Mouse (Mus musculus): ENCODE results near the gene 6430628N08Rik. TPM values are rescaled to one million over a fixed set of nuclear protein-coding genes. Genes with fewer than 3 reads are reported as not detected.
A peak's percentile ranks its signal among the peaks of the same experiment; 100 is the strongest.

Gene 6430628N08Rik
- polyA plus RNA-seq, 1 experiment from 2014 or later, result not detected

- WGBS, result 31% methylated on average over 6 of the region's 6 CpGs
- H3K36me3 ChIP-seq (ENCODE audit: control insufficient read depth, insufficient read depth, low read length), result peaks cover 14% of the 10 kb centered on the region; the same call in 1 of the 2 replicates
These were observed 35.4 kb upstream of the 6430628N08Rik start for GRCm38 (mm10) chr4:115855100-115855499.

GRCm38 (mm10) chr4:115855609-115856008, 34.9 kb upstream of the 6430628N08Rik start:
- Histone ChIP-seq H3K36me3 (ENCODE audit: control insufficient read depth, insufficient read depth, low read length) (peaks cover 17% of the 10 kb centered on the region; the same call in 1 of the 2 replicates), H3K4me3 (ENCODE audit: low read length) (no peak overlapping the region), H3K9me3 (ENCODE audit: control insufficient read depth, low read length) (no peaks in the 10 kb centered on the region), H3K27me3 (ENCODE audit: control insufficient read depth, insufficient read depth, low read length) (no peaks in the 10 kb centered on the region), H3K4me1 (ENCODE audit: control insufficient read depth, insufficient read depth, low read length) (no peaks in the 10 kb centered on the region), H3K4me2 (replicated peaks; ENCODE audit: low read depth, low read length) (no peak overlapping the region), H3K9ac (ENCODE audit: low read depth, low read length) (no peak overlapping the region), H3K27ac (ENCODE audit: low read depth, low read length) (no peak overlapping the region)
- ATAC-seq (ENCODE audit: low FRiP score, low TSS enrichment), result no peak
- 72% methylated on average over 4 of the region's 4 CpGs for WGBS

More at GRCm38 (mm10) chr4:115855100-115855499, 35.4 kb upstream of the 6430628N08Rik start:
- no peaks in the 10 kb centered on the region for H3K27me3 ChIP-seq (ENCODE audit: control insufficient read depth, insufficient read depth, low read length)
- no peak for ATAC-seq (ENCODE audit: low FRiP score, low TSS enrichment)
- H3K9ac ChIP-seq (ENCODE audit: low read depth, low read length), result no peak overlapping the region
- no peak overlapping the region for H3K4me2 ChIP-seq (replicated peaks; ENCODE audit: low read depth, low read length)
- no peak overlapping the region for H3K4me3 ChIP-seq (ENCODE audit: low read length)
- no peak overlapping the region for H3K27ac ChIP-seq (ENCODE audit: low read depth, low read length)
- H3K9me3 ChIP-seq (ENCODE audit: control insufficient read depth, low read length), result no peaks in the 10 kb centered on the region
- H3K4me1 ChIP-seq (ENCODE audit: control insufficient read depth, insufficient read depth, low read length), result no peaks in the 10 kb centered on the region

GRCm38 (mm10) chr4:115856282-115856681, 34.2 kb upstream of the 6430628N08Rik start:
- Histone ChIP-seq H3K4me2 (replicated peaks; ENCODE audit: low read depth, low read length) (no peak overlapping the region), H3K27me3 (ENCODE audit: control insufficient read depth, insufficient read depth, low read length) (no peaks in the 10 kb centered on the region), H3K36me3 (ENCODE audit: control insufficient read depth, insufficient read depth, low read length) (peaks cover 17% of the 10 kb centered on the region; the same call in 1 of the 2 replicates), H3K9me3 (ENCODE audit: control insufficient read depth, low read length) (no peaks in the 10 kb centered on the region), H3K4me3 (ENCODE audit: low read length) (no peak overlapping the region), H3K9ac (ENCODE audit: low read depth, low read length) (no peak overlapping the region), H3K4me1 (ENCODE audit: control insufficient read depth, insufficient read depth, low read length) (no peaks in the 10 kb centered on the region), H3K27ac (ENCODE audit: low read depth, low read length) (no peak overlapping the region)
- 84% methylated on average over 4 of the region's 4 CpGs for WGBS
- no peak for ATAC-seq (ENCODE audit: low FRiP score, low TSS enrichment)

GRCm38 (mm10) chr4:115857293-115857883, 33.1 kb upstream of the 6430628N08Rik start:
- H3K9ac ChIP-seq (ENCODE audit: low read depth, low read length), result no peak overlapping the region
- no peaks in the 10 kb centered on the region for H3K27me3 ChIP-seq (ENCODE audit: control insufficient read depth, insufficient read depth, low read length)
- no peak overlapping the region for H3K27ac ChIP-seq (ENCODE audit: low read depth, low read length)
- no peaks in the 10 kb centered on the region for H3K4me1 ChIP-seq (ENCODE audit: control insufficient read depth, insufficient read depth, low read length)
- ATAC-seq (ENCODE audit: low FRiP score, low TSS enrichment), result no peak
- H3K9me3 ChIP-seq (ENCODE audit: control insufficient read depth, low read length), result no peaks in the 10 kb centered on the region
- H3K4me3 ChIP-seq (ENCODE audit: low read length), result no peak overlapping the region
- H3K4me2 ChIP-seq (replicated peaks; ENCODE audit: low read depth, low read length), result no peak overlapping the region
- WGBS, result 82% methylated on average over 9 of the region's 9 CpGs
- H3K36me3 ChIP-seq (ENCODE audit: control insufficient read depth, insufficient read depth, low read length), result peaks cover 17% of the 10 kb centered on the region; the same call in 1 of the 2 replicates

- Histone ChIP-seq H3K9ac (ENCODE audit: low read depth, low read length) (no peak overlapping the region), H3K4me1 (ENCODE audit: control insufficient read depth, insufficient read depth, low read length) (no peaks in the 10 kb centered on the region), H3K4me3 (ENCODE audit: low read length) (no peak overlapping the region), H3K27ac (ENCODE audit: low read depth, low read length) (no peak overlapping the region), H3K4me2 (replicated peaks; ENCODE audit: low read depth, low read length) (no peak overlapping the region), H3K9me3 (ENCODE audit: control insufficient read depth, low read length) (no peaks in the 10 kb centered on the region), H3K36me3 (ENCODE audit: control insufficient read depth, insufficient read depth, low read length) (0 out of 2 replicates have a peak, but pooled peaks cover 7% of the 10 kb centered on the region), H3K27me3 (ENCODE audit: control insufficient read depth, insufficient read depth, low read length) (no peaks in the 10 kb centered on the region)
- 36% methylated on average over 7 of the region's 7 CpGs for WGBS
- ATAC-seq (ENCODE audit: low FRiP score, low TSS enrichment), result no peak
These were observed 27.1 kb upstream of the 6430628N08Rik start for GRCm38 (mm10) chr4:115863352-115863751.

- no peak overlapping the region for H3K27ac ChIP-seq (ENCODE audit: low read depth, low read length)
- WGBS, result 18% methylated on average over 10 of the region's 10 CpGs
These were observed 26.6 kb upstream of the 6430628N08Rik start for GRCm38 (mm10) chr4:115863880-115864279.

GRCm38 (mm10) chr4:115869512-115870210, 20.8 kb upstream of the 6430628N08Rik start:
- no peaks in the 10 kb centered on the region; the same call in 1 of the 2 replicates for H3K4me1 ChIP-seq (ENCODE audit: control insufficient read depth, insufficient read depth, low read length)

More at GRCm38 (mm10) chr4:115863880-115864279, 26.6 kb upstream of the 6430628N08Rik start:
- Histone ChIP-seq H3K9ac (ENCODE audit: low read depth, low read length) (no peak overlapping the region), H3K36me3 (ENCODE audit: control insufficient read depth, insufficient read depth, low read length) (0 out of 2 replicates have a peak, but pooled peaks cover 7% of the 10 kb centered on the region), H3K4me3 (ENCODE audit: low read length) (no peak overlapping the region), H3K4me1 (ENCODE audit: control insufficient read depth, insufficient read depth, low read length) (no peaks in the 10 kb centered on the region), H3K27me3 (ENCODE audit: control insufficient read depth, insufficient read depth, low read length) (no peaks in the 10 kb centered on the region), H3K9me3 (ENCODE audit: control insufficient read depth, low read length) (no peaks in the 10 kb centered on the region), H3K4me2 (replicated peaks; ENCODE audit: low read depth, low read length) (no peak overlapping the region)
- peak; percentile 63; the same call in 1 of the 2 replicates for ATAC-seq (ENCODE audit: low FRiP score, low TSS enrichment)

GRCm38 (mm10) chr4:115873231-115873630, 17.2 kb upstream of the 6430628N08Rik start:
- Histone ChIP-seq H3K4me1 (ENCODE audit: control insufficient read depth, insufficient read depth, low read length) (peaks cover 6% of the 10 kb centered on the region), H3K36me3 (ENCODE audit: control insufficient read depth, insufficient read depth, low read length) (peaks cover 7% of the 10 kb centered on the region), H3K9me3 (ENCODE audit: control insufficient read depth, low read length) (no peaks in the 10 kb centered on the region), H3K27me3 (ENCODE audit: control insufficient read depth, insufficient read depth, low read length) (no peaks in the 10 kb centered on the region), H3K4me2 (replicated peaks; ENCODE audit: low read depth, low read length) (no peak overlapping the region), H3K4me3 (ENCODE audit: low read length) (no peak overlapping the region), H3K9ac (ENCODE audit: low read depth, low read length) (no peak overlapping the region), H3K27ac (ENCODE audit: low read depth, low read length) (no peak overlapping the region)
- 76% methylated on average over 3 of the region's 3 CpGs for WGBS
- ATAC-seq (ENCODE audit: low FRiP score, low TSS enrichment), result no peak

More at GRCm38 (mm10) chr4:115869512-115870210, 20.8 kb upstream of the 6430628N08Rik start:
- Histone ChIP-seq H3K27ac (ENCODE audit: low read depth, low read length) (no peak overlapping the region), H3K4me2 (replicated peaks; ENCODE audit: low read depth, low read length) (no peak overlapping the region), H3K9ac (ENCODE audit: low read depth, low read length) (no peak overlapping the region), H3K9me3 (ENCODE audit: control insufficient read depth, low read length) (no peaks in the 10 kb centered on the region), H3K27me3 (ENCODE audit: control insufficient read depth, insufficient read depth, low read length) (no peaks in the 10 kb centered on the region), H3K4me3 (ENCODE audit: low read length) (no peak overlapping the region), H3K36me3 (ENCODE audit: control insufficient read depth, insufficient read depth, low read length) (peaks cover 7% of the 10 kb centered on the region)
- WGBS, result 23% methylated on average over 16 of the region's 16 CpGs
- no peak for ATAC-seq (ENCODE audit: low FRiP score, low TSS enrichment)

- ATAC-seq (ENCODE audit: low FRiP score, low TSS enrichment), result no peak
- Histone ChIP-seq H3K36me3 (ENCODE audit: control insufficient read depth, insufficient read depth, low read length) (peaks cover 6% of the 10 kb centered on the region; the same call in 1 of the 2 replicates), H3K27ac (ENCODE audit: low read depth, low read length) (no peak overlapping the region), H3K27me3 (ENCODE audit: control insufficient read depth, insufficient read depth, low read length) (no peaks in the 10 kb centered on the region), H3K4me2 (replicated peaks; ENCODE audit: low read depth, low read length) (peak overlapping the region; percentile 6; the same call in 1 of the 2 replicates), H3K4me3 (ENCODE audit: low read length) (no peak overlapping the region), H3K9ac (ENCODE audit: low read depth, low read length) (no peak overlapping the region), H3K4me1 (ENCODE audit: control insufficient read depth, insufficient read depth, low read length) (peaks cover 9% of the 10 kb centered on the region), H3K9me3 (ENCODE audit: control insufficient read depth, low read length) (no peaks in the 10 kb centered on the region)
- WGBS, result 4% methylated on average over 11 of the region's 11 CpGs
These were observed 12.2 kb upstream of the 6430628N08Rik start for GRCm38 (mm10) chr4:115878216-115878678.
